ENCODE assay signal across 22 mouse cellular contexts in genomic region chr1:124783066-124783465, GRCm38 (mm10).
DNase-seq lines count a peak whose midpoint lies in the region; ATAC-seq and TF ChIP-seq lines count a peak whose summit lies in the region.
"Had no signal": no experiment of that assay in that cellular context is flagged by ENCODE, and none has a peak within 500 bp of the region (broad histone marks: within the 10 kb centered on the region; RNA-seq: fewer than 3 reads in every experiment).

No protein-coding gene starts in this region.

- no peak overlapping the region for H3K27ac ChIP-seq in forebrain, postnatal 0 days (ENCODE audit: low read depth, low read length)
- H3K27ac ChIP-seq: embryonic facial prominence, embryonic 12.5 days; embryonic facial prominence, embryonic 15.5 days; heart, adult 2 months; hindbrain, embryonic 12.5 days; hindbrain, embryonic 15.5 days had no signal

- 79% methylated on average over 2 of the region's 2 CpGs for WGBS in forebrain, postnatal 0 days

- ATAC-seq in forebrain, postnatal 0 days: no peak
- ATAC-seq: activated CD4-positive, CD25-positive, alpha-beta regulatory T cell, adult 4 months; forebrain, embryonic 14.5 days had no signal

- H3K4me1 ChIP-seq in forebrain, postnatal 0 days (ENCODE audit: insufficient read depth): no peaks in the 10 kb centered on the region
- H3K4me1 ChIP-seq: embryonic facial prominence, embryonic 12.5 days; embryonic facial prominence, embryonic 15.5 days; hindbrain, embryonic 12.5 days; hindbrain, embryonic 15.5 days had no signal

- TF ChIP-seq CTCF in forebrain, postnatal 0 days (IDR thresholded peaks at IDR 0.05; ENCODE audit: low read depth): no peak

- H3K4me3 ChIP-seq in forebrain, postnatal 0 days (ENCODE audit: low read depth, low read length): no peak overlapping the region
- H3K4me3 ChIP-seq: embryonic facial prominence, embryonic 12.5 days; embryonic facial prominence, embryonic 15.5 days; heart, adult 2 months; hindbrain, embryonic 12.5 days; hindbrain, embryonic 15.5 days had no signal

- H3K9ac ChIP-seq in forebrain, postnatal 0 days: no peak overlapping the region
- H3K9ac ChIP-seq: embryonic facial prominence, embryonic 12.5 days; embryonic facial prominence, embryonic 15.5 days; hindbrain, embryonic 12.5 days; hindbrain, embryonic 15.5 days had no signal

- no peaks in the 10 kb centered on the region for H3K27me3 ChIP-seq in forebrain, postnatal 0 days (ENCODE audit: insufficient read depth, low read length)
- H3K27me3 ChIP-seq: embryonic facial prominence, embryonic 12.5 days; embryonic facial prominence, embryonic 15.5 days; hindbrain, embryonic 12.5 days; hindbrain, embryonic 15.5 days had no signal

- no peaks in the 10 kb centered on the region for H3K36me3 ChIP-seq in forebrain, postnatal 0 days (ENCODE audit: insufficient read depth)
- H3K36me3 ChIP-seq: embryonic facial prominence, embryonic 12.5 days; embryonic facial prominence, embryonic 15.5 days; hindbrain, embryonic 12.5 days; hindbrain, embryonic 15.5 days had no signal

- H3K9me3 ChIP-seq in forebrain, postnatal 0 days (ENCODE audit: low read length): no peaks in the 10 kb centered on the region
- H3K9me3 ChIP-seq: embryonic facial prominence, embryonic 12.5 days; embryonic facial prominence, embryonic 15.5 days; hindbrain, embryonic 12.5 days; hindbrain, embryonic 15.5 days had no signal

- no peak overlapping the region for H3K4me2 ChIP-seq in forebrain, postnatal 0 days (ENCODE audit: low read depth)
- H3K4me2 ChIP-seq: embryonic facial prominence, embryonic 12.5 days; embryonic facial prominence, embryonic 15.5 days; heart, embryonic 11.5 days; hindbrain, embryonic 12.5 days; hindbrain, embryonic 15.5 days had no signal

- peak; percentile 27 to 45 for DNase-seq in cerebellum, postnatal 10 days
- DNase-seq in cerebellum, adult 11-12 months: no peak
- peak; percentile 13 to 48 for DNase-seq in frontal cortex, adult 2 months (ENCODE audit: extremely low spot score in 1 of 2, low spot score in 1 of 2)
- no peak for DNase-seq in frontal cortex, postnatal 25 days (ENCODE audit: low spot score in 2 of 2)
- DNase-seq in right cerebral cortex, adult 18-20 months: peak; percentile 18
- DNase-seq in right cerebral cortex, postnatal 4 days: no peak
- DNase-seq in brain, adult 2 months (ENCODE audit: low read depth, low spot score): peak; percentile 49
- no peak for DNase-seq in forebrain, postnatal 0 days
- DNase-seq: adrenal gland, adult 8-10 months; adrenal gland, postnatal 25 days; cerebellum, adult 2 months; cerebellum, adult 9-11 months; gastrocnemius, postnatal 10 days; gastrocnemius, postnatal 36 days; heart, adult 2 months had no signal

Comparison
In these comparisons a context has a peak if more than half of its experiments do, and no peak if none do; other contexts are left out.
1. DNase-seq: peak in cerebellum, postnatal 10 days (2 of 2), frontal cortex, adult 2 months (2 of 2), right cerebral cortex, adult 18-20 months (single experiment) and brain, adult 2 months (single experiment); none in cerebellum, adult 11-12 months (single experiment), frontal cortex, postnatal 25 days (0 of 2), right cerebral cortex, postnatal 4 days (single experiment) and forebrain, postnatal 0 days (single experiment).